Mouse (Mus musculus) bone marrow, adult 2 months (tissue): ENCODE measurements around the gene Uso1. TPM values are rescaled to one million over a fixed set of nuclear protein-coding genes. Genes with fewer than 3 reads are reported as not detected.
A peak's percentile ranks its signal among the peaks of the same experiment; 100 is the strongest.

ENCODE experiments used
- H3K27ac ChIP-seq: fragments of 200-500 bp; 2 replicates; pipeline ENCODE4 v1.5.1; 2012; ENCODE audit warnings: low read depth, mild to moderate bottlenecking, control low read depth, inconsistent platforms, low read length; ENCODE audit not compliant: control insufficient read depth, poor library complexity, insufficient read depth
- H3K4me1 ChIP-seq: fragments of 200-500 bp; 2 replicates; pipeline ENCODE4 v1.6.1; 2011; ENCODE audit warnings: low read length; ENCODE audit not compliant: control insufficient read depth, insufficient read depth
- H3K4me3 ChIP-seq: fragments of 200-500 bp; replicated peaks from 2 replicates; pipeline ENCODE3; 2011; ENCODE audit warnings: mild to moderate bottlenecking, low read depth, low read length, control low read depth; ENCODE audit not compliant: control insufficient read depth
- CTCF ChIP-seq: fragments of 200-500 bp; IDR thresholded peaks from 2 replicates; pipeline ENCODE4 v1.5.1; 2011; ENCODE audit warnings: low read length, control low read depth; ENCODE audit not compliant: control insufficient read depth, insufficient read depth
- POLR2A ChIP-seq: fragments of 200-500 bp; IDR thresholded peaks from 2 replicates; pipeline ENCODE4 v1.6.1; 2011; ENCODE audit warnings: low read depth, mild to moderate bottlenecking, control low read depth, low read length, borderline replicate concordance; ENCODE audit not compliant: control insufficient read depth
- WGBS: fragments of 180-500 bp; shearing (Covaris S2); methylation state at CpG from one replicate; pipeline ENCODE4 v1.1.7; 2018; 5-methylcytosine and 5-hydroxymethylcytosine counted together
- polyA plus RNA-seq: library from polyadenylated mRNA; stranded (reverse); fragments of >200 nt; gene quantifications from 2 replicates; pipeline ENCODE4 v1.2.4, GENCODE M21; 2011; ENCODE audit warnings: low replicate concordance; ENCODE audit not compliant: missing spikeins, insufficient read depth, insufficient read length

Uso1 gene
- polyA plus RNA-seq, 1 experiment, result 23.1 TPM

- 60% methylated on average over 12 of the region's 12 CpGs for WGBS
- H3K4me1 ChIP-seq, result no peaks in the 10 kb centered on the region
- TF ChIP-seq POLR2A, result no peak
- TF ChIP-seq CTCF, result peak; percentile 90
- no peak overlapping the region for H3K4me3 ChIP-seq
- no peak overlapping the region for H3K27ac ChIP-seq
These were observed 19.8 kb upstream of the Uso1 start for GRCm38 (mm10) chr5:92117823-92118403.

- 70% methylated on average over 4 of the region's 4 CpGs for WGBS
- Histone ChIP-seq H3K27ac (no peak overlapping the region), H3K4me3 (no peak overlapping the region), H3K4me1 (peaks cover 1% of the 10 kb centered on the region; the same call in 1 of the 2 replicates)
- TF ChIP-seq CTCF (no peak), POLR2A (no peak)
These were observed 16.1 kb upstream of the Uso1 start for GRCm38 (mm10) chr5:92121636-92122035.

GRCm38 (mm10) chr5:92125446-92125845 is 12.3 kb upstream of the Uso1 start:
- no peak for TF ChIP-seq CTCF
- TF ChIP-seq POLR2A, result no peak
- Histone ChIP-seq H3K27ac (no peak overlapping the region), H3K4me3 (no peak overlapping the region), H3K4me1 (peaks cover 1% of the 10 kb centered on the region; the same call in 1 of the 2 replicates)
- WGBS, result 91% methylated on average over 3 of the region's 3 CpGs

GRCm38 (mm10) chr5:92127141-92127625 is 10.6 kb upstream of the Uso1 start:
- H3K4me3 ChIP-seq, result peak overlapping the region; percentile 59
- H3K27ac ChIP-seq, result peak overlapping the region; percentile 71
- WGBS, result 9% methylated on average over 9 of the region's 9 CpGs
- TF ChIP-seq CTCF (no peak), POLR2A (no peak)
- peaks cover 1% of the 10 kb centered on the region; the same call in 1 of the 2 replicates for H3K4me1 ChIP-seq

DNA sequence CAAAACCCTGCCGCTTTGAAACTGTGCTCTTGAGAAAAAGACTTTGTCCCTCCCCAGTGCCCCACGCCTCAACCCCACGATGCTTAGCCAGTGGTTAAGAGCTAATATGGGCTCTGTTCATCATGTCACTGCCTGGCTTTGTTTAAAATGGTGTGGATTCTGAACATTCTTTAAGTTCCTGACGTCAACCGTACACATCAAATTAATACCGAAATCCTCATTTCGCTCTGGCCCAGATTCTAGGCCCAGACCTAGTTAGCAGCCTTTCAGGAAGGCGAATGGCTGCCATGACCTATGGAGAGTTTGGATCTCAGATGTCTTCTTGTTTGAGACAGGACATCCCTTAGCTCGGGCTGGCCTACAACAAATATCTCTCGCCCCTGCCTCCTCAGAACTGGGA is 10.0 kb upstream of the Uso1 start:
- H3K27ac ChIP-seq, result peak overlapping the region; percentile 71
- 84% methylated on average over 10 of the region's 10 CpGs for WGBS
- H3K4me3 ChIP-seq, result peak overlapping the region; percentile 59
- peaks cover 1% of the 10 kb centered on the region; the same call in 1 of the 2 replicates for H3K4me1 ChIP-seq
- TF ChIP-seq CTCF, result no peak
- no peak for TF ChIP-seq POLR2A

GRCm38 (mm10) chr5:92128570-92128969 is 9.2 kb upstream of the Uso1 start:
- TF ChIP-seq CTCF, result no peak
- no peak; the same call in 1 of the 2 replicates for TF ChIP-seq POLR2A
- Histone ChIP-seq H3K4me3 (peak overlapping the region; percentile 5), H3K27ac (peak overlapping the region; percentile 32; the same call in 1 of the 2 replicates), H3K4me1 (peaks cover 3% of the 10 kb centered on the region)
- WGBS, result 31% methylated on average over 8 of the region's 8 CpGs

- no peak overlapping the region for H3K27ac ChIP-seq
- peaks cover 3% of the 10 kb centered on the region for H3K4me1 ChIP-seq
- TF ChIP-seq CTCF (no peak), POLR2A (no peak)
- H3K4me3 ChIP-seq, result no peak overlapping the region
- WGBS, result 92% methylated on average over 1 of the region's 1 CpGs
These were observed 8.4 kb upstream of the Uso1 start for GRCm38 (mm10) chr5:92129321-92129768.

- Histone ChIP-seq H3K27ac (no peak overlapping the region), H3K4me1 (peaks cover 3% of the 10 kb centered on the region), H3K4me3 (no peak overlapping the region)
- whole genome bisulfite sequencing, result 79% methylated on average over 6 of the region's 6 CpGs
- TF ChIP-seq CTCF (no peak), POLR2A (no peak)
These were observed 7.6 kb upstream of the Uso1 start for GRCm38 (mm10) chr5:92130040-92130682.
